Mouse (Mus musculus) adrenal gland, adult 2 months (tissue): ENCODE results near the gene Ralgapa2. TPM values are rescaled to one million over a fixed set of nuclear protein-coding genes. Genes with fewer than 3 reads are reported as not detected.
A peak's percentile ranks its signal among the peaks of the same experiment; 100 is the strongest.

Source experiments
- DNase-seq: peaks from one replicate; pipeline ENCODE4 v3.0.0; 2021
- polyA plus RNA-seq: library from polyadenylated mRNA; depleted of rRNA; stranded (reverse); fragments of >200 nt; gene quantifications from 2 replicates; pipeline ENCODE4 v1.2.3, GENCODE M21; 2012
- total RNA-seq, 2 experiments: library from RNA; stranded (reverse); gene quantifications; 2 replicates each; pipeline ENCODE4 v1.2.3; 2021

Ralgapa2 gene
- total and polyA plus RNA-seq, 3 experiments = 12.9 to 28.4 (median 22.1) TPM

DNA sequence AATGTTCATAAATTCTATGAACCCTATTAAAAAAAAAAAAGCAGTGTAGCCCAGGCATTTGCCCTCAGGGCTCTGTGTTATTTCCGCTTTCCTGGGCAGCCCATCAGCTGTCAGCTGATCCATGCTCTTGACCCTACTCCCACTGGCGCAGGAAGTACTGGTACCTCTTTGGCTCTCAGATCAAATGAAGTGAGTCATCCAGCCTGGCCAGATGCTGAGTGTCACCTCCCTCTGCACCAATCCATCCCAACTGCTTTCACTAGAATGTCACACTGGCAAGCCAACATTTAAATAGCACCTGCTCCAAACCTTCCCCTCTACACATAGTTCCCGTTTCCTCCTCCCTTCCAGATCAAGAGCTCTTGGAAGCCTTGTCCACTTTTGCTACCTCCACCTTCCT lies 84.8 kb downstream of the Ralgapa2 start:
- DNase-seq = peak; percentile 28

GRCm38 (mm10) chr2:146426321-146426720 lies 85.8 kb downstream of the Ralgapa2 start:
- DNase-seq = no peak

- no peak for DNase-seq
These were observed 86.9 kb downstream of the Ralgapa2 start for GRCm38 (mm10) chr2:146425235-146425634.

GRCm38 (mm10) chr2:146423710-146424301 lies 88.3 kb downstream of the Ralgapa2 start:
- DNase-seq = no peak

- peak; percentile 43 for DNase-seq
These were observed 89.0 kb downstream of the Ralgapa2 start for GRCm38 (mm10) chr2:146423032-146423691.

DNA sequence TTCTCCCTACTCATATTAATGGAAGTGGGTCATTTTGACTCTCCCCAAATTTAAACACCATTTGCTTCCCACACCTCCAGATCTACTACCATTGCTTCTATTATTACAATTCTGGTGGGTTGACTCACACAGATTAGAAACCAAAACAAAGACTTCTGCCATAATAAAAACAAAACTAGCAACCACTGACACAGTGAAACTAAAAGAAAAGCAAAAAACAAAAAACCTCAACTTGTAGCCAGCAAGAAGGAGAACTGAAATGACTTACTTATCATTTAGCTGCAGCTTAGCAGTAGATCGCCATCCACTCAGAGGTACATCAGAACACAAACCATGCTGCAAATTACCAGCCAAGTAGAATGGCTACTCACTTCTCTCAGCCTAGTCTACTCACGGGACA lies 95.9 kb downstream of the Ralgapa2 start:
- DNase-seq = no peak

DNA sequence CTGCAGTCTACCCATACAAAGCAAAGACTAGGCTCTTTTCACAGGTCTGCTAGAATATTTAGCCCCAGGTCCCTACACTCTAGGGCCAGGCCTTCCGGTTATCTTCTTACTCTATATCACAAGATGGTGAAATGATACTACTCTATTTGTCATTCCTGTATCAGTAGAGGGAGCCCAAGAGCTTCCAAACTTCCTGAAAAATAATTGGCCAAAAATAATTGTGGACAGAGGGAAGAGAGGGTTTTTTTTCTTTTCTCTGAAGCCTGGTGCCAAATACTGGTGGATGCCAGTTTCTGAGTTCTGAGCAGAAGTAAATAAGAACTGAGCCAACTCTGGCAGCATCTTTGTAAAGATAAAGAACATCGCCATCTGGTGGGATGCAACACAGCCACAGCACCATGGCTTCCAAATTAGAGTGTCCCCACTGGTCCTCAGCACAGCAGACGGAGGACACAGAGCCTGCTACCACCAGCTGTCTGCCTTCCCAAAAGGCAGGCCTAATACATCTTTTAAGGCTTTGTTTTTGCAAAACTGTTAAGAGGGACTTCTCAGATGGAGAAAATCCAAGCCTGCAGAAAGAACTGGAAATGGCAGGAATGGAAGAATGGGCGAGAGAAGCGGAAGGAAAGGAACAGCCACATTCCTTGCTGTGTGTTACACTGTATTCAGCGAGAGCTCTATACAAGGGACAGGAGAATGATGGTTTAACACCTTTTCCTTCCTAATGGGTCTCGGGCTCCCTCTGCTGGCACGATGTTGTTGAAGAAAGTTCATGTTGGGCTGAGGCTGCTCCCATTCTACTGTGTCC lies 97.5 kb downstream of the Ralgapa2 start:
- DNase-seq = peak; percentile 62

GRCm38 (mm10) chr2:146412733-146413132 lies 99.4 kb downstream of the Ralgapa2 start:
- DNase-seq = no peak

DNA sequence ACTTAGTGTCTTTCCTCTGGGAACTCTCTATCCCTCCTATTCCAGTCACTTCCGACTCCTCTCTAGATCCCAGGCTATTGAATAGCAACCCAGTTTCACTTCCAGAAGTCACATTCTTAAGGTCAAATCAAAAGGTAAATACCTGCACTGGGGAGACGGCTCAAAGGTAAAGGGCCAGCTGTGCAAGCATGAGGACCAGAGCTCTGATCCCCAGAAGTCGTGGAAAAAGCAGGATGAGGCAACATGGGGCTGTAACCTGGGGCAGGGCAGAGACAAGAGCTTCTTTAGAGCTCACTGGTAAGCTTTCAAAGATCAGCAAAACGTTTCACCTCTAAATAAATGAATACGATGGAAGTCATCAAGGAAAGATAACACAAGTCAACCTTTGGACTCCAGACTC lies 100.2 kb downstream of the Ralgapa2 start:
- DNase-seq = no peak

- DNase-seq = no peak
These were observed 105.1 kb downstream of the Ralgapa2 start for GRCm38 (mm10) chr2:146407078-146407477.

- no peak for DNase-seq
These were observed 110.6 kb downstream of the Ralgapa2 start for GRCm38 (mm10) chr2:146401588-146401987.

DNA sequence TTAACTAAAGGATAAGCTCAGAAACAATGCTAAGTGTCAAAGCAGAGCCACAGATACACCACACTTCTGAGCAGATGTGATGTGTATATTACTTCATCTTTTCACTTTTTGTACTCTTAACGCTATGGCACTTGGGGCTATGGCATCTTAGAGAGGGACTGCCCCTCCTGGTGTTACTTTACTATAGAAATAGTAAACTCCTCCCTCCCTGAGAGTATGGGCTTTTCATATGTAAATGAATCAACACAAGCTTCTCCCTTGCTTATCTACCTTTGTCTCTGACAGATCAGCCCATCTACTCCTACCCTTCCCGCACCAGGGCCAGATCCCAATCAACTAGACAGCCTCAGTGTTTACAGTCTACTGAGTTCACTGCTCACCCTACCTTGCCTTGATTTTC lies 111.4 kb downstream of the Ralgapa2 start:
- DNase-seq = no peak

GRCm38 (mm10) chr2:146398211-146398865 lies 113.8 kb downstream of the Ralgapa2 start:
- no peak for DNase-seq

DNA sequence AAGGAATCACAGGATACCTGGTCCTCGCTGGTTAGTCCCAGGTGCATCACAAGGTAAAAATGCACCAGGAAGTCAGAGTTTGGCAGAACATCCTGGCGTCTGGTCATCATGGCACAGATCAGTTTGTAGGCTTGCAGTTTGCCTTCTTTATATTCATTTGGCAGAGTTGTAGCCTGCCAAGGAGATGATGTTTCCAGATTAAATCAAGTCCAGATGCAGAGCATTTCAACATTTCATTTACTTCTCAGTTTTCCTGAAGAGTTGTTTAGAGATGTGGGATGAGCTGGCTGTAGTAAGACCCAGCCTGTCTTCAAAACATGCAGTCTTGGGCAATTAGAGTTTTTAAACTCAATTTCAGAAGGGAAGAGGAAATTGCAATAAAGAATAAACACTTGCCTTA lies 124.9 kb downstream of the Ralgapa2 start:
- no peak for DNase-seq

DNA sequence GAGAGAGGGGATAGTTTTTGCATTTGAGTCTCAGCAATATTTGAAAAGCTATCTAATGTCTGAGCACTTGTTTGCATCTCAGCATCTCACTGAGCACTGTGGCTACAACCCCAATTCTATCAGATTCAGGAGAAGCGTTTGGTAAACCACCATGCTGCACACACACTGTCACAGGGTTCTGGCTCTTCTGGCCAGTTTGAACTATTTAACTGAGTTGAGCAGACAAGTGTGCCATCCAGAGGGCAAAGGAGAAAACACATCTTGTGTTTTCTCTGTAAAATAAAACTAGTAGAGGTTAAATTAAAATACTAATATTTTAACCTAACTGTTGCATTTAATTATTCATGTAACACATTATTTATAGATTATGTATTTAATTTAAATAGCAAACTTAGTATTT lies 127.6 kb downstream of the Ralgapa2 start:
- no peak for DNase-seq

DNA sequence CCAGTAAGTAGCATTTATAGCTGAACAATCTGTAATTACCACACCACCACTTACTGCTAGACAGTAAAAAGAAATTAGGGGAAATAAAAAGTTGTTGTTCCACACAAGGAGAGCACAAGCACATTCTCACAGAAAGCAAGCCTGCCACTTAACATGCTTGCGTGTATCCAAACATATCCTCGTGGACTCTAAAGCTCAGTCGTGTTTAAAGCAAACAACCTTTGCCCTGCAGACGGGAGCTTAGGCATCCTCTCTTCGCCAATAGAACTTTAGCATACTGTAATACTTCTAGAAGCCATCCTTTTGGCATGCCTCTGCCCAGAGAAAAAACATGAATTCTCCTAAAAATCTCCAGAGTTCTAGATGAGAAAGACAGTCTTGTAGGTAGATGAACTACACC lies 135.9 kb downstream of the Ralgapa2 start:
- no peak for DNase-seq

GRCm38 (mm10) chr2:146366098-146366497 lies 146.0 kb downstream of the Ralgapa2 start:
- no peak for DNase-seq

GRCm38 (mm10) chr2:146365368-146365983 lies 146.7 kb downstream of the Ralgapa2 start:
- no peak for DNase-seq

- no peak for DNase-seq
These were observed 148.7 kb downstream of the Ralgapa2 start for GRCm38 (mm10) chr2:146363483-146363882.

- no peak for DNase-seq
These were observed 149.2 kb downstream of the Ralgapa2 start for GRCm38 (mm10) chr2:146362932-146363331.

DNA sequence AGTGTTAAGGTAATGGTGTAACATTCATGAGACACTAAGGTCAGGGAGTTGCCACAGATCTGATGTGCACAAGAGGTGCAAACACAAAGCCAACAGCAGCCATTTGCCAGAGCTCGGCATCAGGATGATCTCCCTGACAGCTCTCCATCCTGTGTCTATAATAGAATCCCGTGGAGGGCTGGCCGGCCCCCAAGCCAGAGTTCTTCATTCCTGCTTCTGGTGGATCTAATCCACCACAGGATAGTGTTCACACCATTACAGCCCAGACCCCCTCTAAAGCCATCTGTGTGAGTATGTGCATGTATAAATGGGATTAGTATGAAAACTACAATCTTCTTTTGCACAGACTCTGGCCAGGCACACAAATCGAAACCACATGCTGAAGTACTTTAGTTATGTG lies 150.2 kb downstream of the Ralgapa2 start:
- DNase-seq = no peak

DNA sequence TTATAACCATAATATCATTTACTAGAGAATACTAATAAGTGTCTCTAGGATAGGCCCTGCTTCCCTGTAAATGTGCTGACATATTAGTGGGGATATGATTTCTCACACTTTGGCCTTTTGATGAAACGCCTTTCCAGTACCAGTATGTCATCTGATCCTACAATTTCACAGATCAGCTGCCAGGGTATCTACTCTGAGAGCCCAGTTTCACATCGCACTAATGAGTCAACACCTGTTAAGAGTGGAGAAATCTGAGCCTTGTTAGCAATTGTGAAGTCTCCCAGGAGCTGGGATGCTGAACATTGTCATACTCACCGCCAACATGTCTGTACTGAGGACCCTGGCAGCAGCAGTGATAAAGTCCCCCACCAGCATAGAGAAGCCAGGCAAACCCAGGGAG lies 151.1 kb downstream of the Ralgapa2 start:
- DNase-seq = no peak
